Mouse (Mus musculus) gastrocnemius, adult 18-20 months (tissue): ENCODE data around the gene Cyp2j9. TPM values are rescaled to one million over a fixed set of nuclear protein-coding genes. Genes with fewer than 3 reads are reported as not detected.
A peak's percentile ranks its signal among the peaks of the same experiment; 100 is the strongest.
"Not testable (repeated sequence)": the region's sequence is repeated elsewhere in the genome, so short reads cannot be mapped to it uniquely, and the experiment has no call there.

Experiments
- DNase-seq: peaks from one replicate; pipeline ENCODE4 v3.0.0; 2021; ENCODE audit warnings: low spot score
- long read RNA-seq, 2 experiments: library from polyadenylated mRNA; stranded (forward); transcript quantifications; one replicate each; pipeline ENCODE4 v2.0.0; 2021
- total RNA-seq, 2 experiments: library from RNA; stranded (reverse); gene quantifications; 2 replicates each; pipeline ENCODE4 v1.2.3; 2021

Cyp2j9 gene
- total RNA-seq = under 1 TPM; 0.69 to 0.80 TPM
- long read RNA-seq, experiment 1, partial matches to known transcripts = 0 of 1 reads
- long read RNA-seq, experiment 1, other reads (novel, unspliced or antisense) = 0 of 1 reads
- long read RNA-seq, experiment 2 = 0 reads

DNA sequence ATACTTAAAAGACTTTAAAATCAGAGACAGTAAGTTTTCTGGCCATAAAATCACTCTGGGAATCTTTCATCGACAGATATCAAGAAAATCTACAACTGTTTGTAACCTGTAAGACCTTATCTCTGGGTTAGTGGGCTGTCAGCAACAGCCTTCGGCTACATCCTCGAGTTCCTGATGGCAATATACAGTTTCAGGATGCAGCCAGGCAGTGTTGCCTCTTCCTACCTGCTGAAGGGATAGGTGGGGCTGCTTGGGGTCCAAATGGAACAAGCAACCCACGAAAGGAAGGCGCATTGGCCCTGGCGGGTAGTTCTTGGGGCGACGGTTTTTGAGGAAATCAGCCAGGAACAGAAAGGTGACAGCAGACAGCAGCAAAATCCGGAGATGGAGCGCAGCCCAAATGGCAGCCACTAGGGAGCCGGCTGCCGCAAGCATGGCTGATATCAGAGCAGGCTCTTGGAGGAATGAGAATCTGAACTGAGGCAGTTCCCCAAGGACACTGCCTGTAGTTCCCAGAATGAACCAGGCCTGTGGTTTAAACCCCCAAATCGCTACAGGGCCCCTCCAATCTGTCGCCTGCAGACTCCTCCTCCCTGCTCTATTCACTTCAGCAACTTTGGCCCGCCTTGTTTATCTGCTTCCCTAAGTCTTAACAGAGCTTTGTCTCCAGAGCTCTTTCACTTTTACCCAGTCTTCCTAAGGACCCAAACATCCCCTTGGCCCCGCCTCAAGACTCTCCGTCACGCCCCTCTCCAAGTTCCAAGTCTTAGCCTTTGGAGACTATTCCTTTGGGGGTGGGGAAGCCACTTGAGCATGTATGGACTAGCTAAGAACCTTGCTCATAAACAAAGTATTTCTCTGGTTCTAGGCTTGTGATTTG lies at the start of gene Cyp2j9:
TSS of gene Cyp2j9 (minus strand) at position 668 of the 880 bp plus-strand sequence.
- peak; percentile 79 for DNase-seq

DNA sequence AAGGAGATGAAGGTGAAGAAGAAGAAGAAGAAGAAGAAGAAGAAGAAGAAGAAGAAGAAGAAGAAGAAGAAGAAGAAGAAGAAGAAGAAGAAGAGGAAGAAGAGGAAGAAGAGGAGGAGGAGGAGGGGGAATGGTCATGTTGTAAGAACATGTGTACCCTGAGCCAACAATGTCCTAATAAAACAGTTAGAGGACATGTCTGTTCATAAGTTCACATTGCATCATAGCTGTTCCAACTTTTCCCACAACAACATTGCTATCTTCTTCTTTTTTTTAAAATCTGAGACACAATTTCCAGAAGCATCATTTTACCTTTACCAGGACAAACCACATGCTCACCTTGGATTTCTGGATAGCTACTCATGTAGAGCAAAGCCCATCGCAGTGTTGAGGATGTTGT lies 44.1 kb upstream of the Cyp2j9 start:
- no peak for DNase-seq

DNA sequence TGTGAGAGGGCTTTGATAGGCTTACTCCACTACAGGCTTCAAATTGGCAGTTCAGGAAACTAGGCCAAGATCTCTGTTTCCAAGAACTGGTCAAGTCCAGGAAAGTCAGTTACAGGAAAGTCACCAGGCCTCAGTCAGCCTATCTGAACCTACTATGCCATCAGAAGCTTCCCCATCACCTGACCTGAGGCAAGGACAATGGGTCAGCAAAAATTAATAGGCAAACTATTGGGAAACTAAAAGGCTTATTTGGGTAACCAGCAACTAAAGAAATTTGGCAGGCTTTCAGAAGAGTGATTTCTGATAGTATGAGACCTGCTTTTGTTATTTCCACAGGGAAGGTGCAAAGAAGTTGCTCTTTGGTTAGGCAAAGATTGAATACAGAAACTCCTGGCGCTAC lies 31.1 kb upstream of the Cyp2j9 start:
- DNase-seq = no peak

GRCm38 (mm10) chr4:96591791-96592150 lies 393 bp upstream of the Cyp2j9 start:
- DNase-seq = peak; percentile 67

GRCm38 (mm10) chr4:96581425-96582088 lies 9.8 kb downstream of the Cyp2j9 start:
- DNase-seq = no peak

- DNase-seq = not testable (repeated sequence)
Measured at GRCm38 (mm10) chr4:96580351-96580750, 11.0 kb downstream of the Cyp2j9 start.

- no peak for DNase-seq
Measured at GRCm38 (mm10) chr4:96569442-96569841, 21.9 kb downstream of the Cyp2j9 start.

DNA sequence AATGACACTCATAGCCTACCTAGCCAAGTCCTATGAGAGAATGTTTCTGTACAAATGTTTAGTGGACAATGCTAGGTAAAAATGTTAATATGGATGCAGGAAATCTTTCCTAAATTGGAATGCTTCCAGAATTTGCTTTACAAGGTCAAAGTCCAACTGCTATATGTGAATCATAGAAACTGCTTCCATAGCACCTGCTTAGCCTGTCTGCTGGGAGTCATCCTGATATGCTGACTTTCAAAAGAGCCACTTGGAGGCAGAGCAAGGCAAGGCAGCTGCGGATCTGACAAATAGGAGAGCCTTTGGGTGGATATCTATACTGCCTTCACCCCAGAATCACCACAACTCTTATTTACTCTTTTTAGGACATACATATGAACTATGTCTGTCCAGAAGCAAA lies 23.4 kb downstream of the Cyp2j9 start:
- no peak for DNase-seq

DNA sequence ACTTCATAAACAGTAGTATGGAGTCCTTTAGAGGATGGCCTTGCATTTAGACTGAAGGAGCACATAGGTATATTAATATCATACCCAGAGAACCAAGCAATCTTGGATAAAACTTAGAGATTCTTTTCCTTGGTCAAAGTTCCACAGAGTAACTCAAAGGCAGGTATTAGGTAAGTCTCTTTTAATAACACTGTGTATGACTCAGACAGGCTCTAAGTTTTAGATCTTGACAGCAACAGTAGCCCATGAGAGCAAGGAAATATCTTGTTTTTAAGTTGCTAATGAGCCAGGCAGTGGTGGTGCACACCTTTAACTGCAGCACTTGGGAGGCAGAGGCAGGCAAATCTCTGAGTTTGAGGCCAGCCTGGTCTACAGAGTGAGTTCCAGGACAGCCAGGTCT lies 25.6 kb downstream of the Cyp2j9 start:
- no peak for DNase-seq

DNA sequence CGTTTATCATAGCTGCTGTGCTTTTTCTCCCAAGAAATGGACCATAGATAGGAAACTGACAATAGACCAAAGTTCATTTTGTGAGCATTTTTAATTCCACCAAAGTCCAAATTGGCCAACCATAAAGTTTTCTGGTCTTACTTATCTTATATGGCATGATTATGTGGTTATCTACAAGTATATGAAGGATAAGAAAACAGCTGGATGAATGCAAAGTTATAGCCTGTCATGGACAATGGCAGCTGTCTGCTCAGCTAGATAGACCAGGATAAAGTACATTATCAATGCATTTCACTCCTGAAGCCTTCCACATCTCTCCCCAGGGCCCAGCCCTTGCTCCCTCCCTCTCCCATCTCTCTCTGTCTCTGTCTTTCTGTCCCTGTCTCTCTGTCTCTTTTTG lies 30.9 kb downstream of the Cyp2j9 start:
- DNase-seq = no peak

GRCm38 (mm10) chr4:96559781-96560180 lies 31.6 kb downstream of the Cyp2j9 start:
- DNase-seq = no peak

DNA sequence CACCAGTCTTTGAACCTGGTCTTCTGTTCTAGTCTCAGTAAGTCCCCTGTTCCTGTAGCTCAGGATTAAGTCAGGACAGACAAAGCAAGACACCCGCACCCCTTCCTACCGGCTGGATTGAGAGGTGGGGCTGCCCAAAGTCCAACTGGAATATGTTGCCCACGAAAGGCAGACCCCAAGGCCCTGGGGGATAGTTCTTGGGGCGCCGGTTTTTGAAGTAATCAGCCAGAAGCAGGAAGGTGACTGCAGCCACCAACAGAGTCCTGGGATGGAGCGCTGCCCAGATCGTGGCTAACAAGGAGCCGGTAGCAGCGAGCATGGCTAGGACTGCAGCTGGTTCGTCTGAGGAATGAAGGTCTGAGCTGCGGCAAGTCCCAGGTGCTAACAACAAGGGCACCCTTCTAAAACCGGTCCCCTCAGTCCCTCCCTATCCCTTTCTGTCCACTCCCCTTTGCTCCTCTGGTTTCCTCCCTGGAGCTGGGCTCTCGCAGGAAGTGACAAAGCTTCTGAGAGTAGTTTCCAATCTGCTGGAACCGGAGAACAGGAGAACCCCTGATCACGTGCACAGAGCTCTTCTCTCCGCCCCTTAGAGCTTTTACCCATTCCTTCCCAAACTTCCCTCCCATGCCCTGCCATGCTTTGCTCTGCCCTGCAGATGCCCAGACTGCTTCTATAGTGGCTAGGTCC lies 38.1 kb downstream of the Cyp2j9 start, which contains the start of gene Cyp2j6:
TSS of gene Cyp2j6 (minus strand) at position 529 of the 687 bp plus-strand sequence.
- DNase-seq = peak; percentile 34

DNA sequence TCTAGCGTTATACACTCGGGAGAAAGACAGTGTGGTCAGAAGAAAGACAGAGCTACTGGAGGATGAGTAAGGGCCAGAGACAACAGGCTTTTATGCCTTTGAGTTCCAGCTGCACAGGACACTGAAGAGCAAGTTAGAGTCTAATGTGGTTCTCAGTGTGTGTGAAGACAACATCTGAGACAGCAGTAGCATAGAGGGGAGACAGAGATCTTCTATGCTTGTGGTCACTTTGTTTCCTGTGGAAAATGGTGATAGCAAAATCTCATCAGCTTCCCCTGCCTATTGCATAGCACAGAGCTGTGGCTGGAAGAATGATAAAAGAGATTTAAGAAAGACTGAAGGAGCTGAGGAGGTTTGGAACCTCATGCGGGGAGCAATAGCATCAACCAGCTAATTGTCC lies 39.8 kb downstream of the Cyp2j9 start:
- no peak for DNase-seq

GRCm38 (mm10) chr4:96545976-96546375 lies 45.4 kb downstream of the Cyp2j9 start:
- no peak for DNase-seq

GRCm38 (mm10) chr4:96525772-96526171 lies 65.6 kb downstream of the Cyp2j9 start:
- no peak for DNase-seq

DNA sequence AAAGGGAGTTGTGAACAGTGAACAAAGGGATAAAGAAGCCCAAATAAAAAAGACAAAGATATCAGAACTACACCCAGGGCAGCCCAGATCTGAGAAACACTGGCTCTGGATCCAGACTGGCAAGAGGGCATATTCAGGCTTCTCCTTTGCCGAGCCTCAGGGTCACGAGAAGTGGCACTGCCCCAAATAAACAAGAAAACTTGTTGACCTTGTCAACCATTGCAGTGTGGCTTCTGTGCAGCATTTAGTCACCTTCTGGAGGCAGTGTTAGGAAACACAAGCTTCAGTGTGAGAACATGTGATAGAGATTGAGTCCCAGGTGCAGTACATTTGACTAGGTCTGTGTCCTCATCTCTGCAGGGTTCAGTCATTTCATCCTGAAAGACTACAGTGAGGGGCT lies 69.1 kb downstream of the Cyp2j9 start:
- no peak for DNase-seq

Other genes starting within 250 kb of the Cyp2j9 start
- gene Cyp2j11, start 242.9 kb downstream of the Cyp2j9 start, total RNA-seq = not detected
- not detected for gene Cyp2j8, start 84.2 kb downstream of the Cyp2j9 start, total RNA-seq
- 1 to 10 TPM; 1.3 TPM for gene Cyp2j6, start 37.9 kb downstream of the Cyp2j9 start, total RNA-seq
- gene Cyp2j5, start 72.6 kb upstream of the Cyp2j9 start, total RNA-seq = under 1 TPM in 1 of 2 experiments, not detected in 1; 0.09 TPM
- gene Gm12695, start 193.6 kb upstream of the Cyp2j9 start, total RNA-seq = not detected